Comparison of ENCODE assay signal across 14 mouse cellular contexts in genomic region chr11:85887801-85888450, GRCm38 (mm10). TPM values are rescaled to one million over a fixed set of nuclear protein-coding genes. Genes with fewer than 3 reads are reported as not detected.
DNase-seq lines count a peak whose midpoint lies in the region; ATAC-seq and TF ChIP-seq lines count a peak whose summit lies in the region.
"Had no signal": no experiment of that assay in that cellular context is flagged by ENCODE, and none has a peak within 500 bp of the region (broad histone marks: within the 10 kb centered on the region; RNA-seq: fewer than 3 reads in every experiment).

No protein-coding gene starts in this region.

- H3K9me3 ChIP-seq in forebrain, postnatal 0 days (ENCODE audit: low read length), result no peaks in the 10 kb centered on the region
- H3K9me3 ChIP-seq in forebrain, embryonic 15.5 days, result no peaks in the 10 kb centered on the region
- H3K9me3 ChIP-seq in liver, embryonic 11.5 days (ENCODE audit: control insufficient read depth, low read length), result no peaks in the 10 kb centered on the region
- H3K9me3 ChIP-seq in liver, postnatal 0 days (ENCODE audit: low read length), result no peaks in the 10 kb centered on the region
- H3K9me3 ChIP-seq in intestine, postnatal 0 days (ENCODE audit: control insufficient read depth), result no peaks in the 10 kb centered on the region

- ATAC-seq in forebrain, postnatal 0 days, result no peak
- ATAC-seq in forebrain, embryonic 15.5 days (replicated peaks), result no peak
- ATAC-seq in liver, embryonic 11.5 days (replicated peaks; ENCODE audit: low FRiP score), result no peak
- ATAC-seq in liver, postnatal 0 days, result no peak
- ATAC-seq in intestine, postnatal 0 days, result no peak
- no peak for ATAC-seq in activated CD4-positive, CD25-positive, alpha-beta regulatory T cell, adult 4 months

- H3K9ac ChIP-seq in forebrain, postnatal 0 days, result no peak overlapping the region
- no peak overlapping the region for H3K9ac ChIP-seq in forebrain, embryonic 15.5 days (replicated peaks)
- no peak overlapping the region for H3K9ac ChIP-seq in liver, embryonic 11.5 days (ENCODE audit: low read depth, low read length)
- H3K9ac ChIP-seq in liver, postnatal 0 days (replicated peaks), result no peak overlapping the region
- no peak overlapping the region for H3K9ac ChIP-seq in intestine, postnatal 0 days (ENCODE audit: low read depth, low read length)

- 2% methylated on average over 17 of the region's 17 CpGs for WGBS in forebrain, postnatal 0 days
- WGBS in forebrain, embryonic 15.5 days, result 2% methylated on average over 17 of the region's 17 CpGs
- 5% methylated on average over 17 of the region's 17 CpGs for WGBS in liver, embryonic 11.5 days
- 5% methylated on average over 17 of the region's 17 CpGs for WGBS in liver, postnatal 0 days (ENCODE audit: insufficient replicate concordance)
- WGBS in intestine, postnatal 0 days, result 12% methylated on average over 17 of the region's 17 CpGs

- H3K4me3 ChIP-seq in forebrain, postnatal 0 days (ENCODE audit: low read depth, low read length), result no peak overlapping the region
- no peak overlapping the region for H3K4me3 ChIP-seq in forebrain, embryonic 15.5 days
- peak overlapping the region; percentile 28 for H3K4me3 ChIP-seq in liver, embryonic 11.5 days (ENCODE audit: low read depth, low read length)
- no peak overlapping the region for H3K4me3 ChIP-seq in liver, postnatal 0 days (ENCODE audit: low read depth, low read length)
- peak overlapping the region; percentile 16; the same call in 1 of the 2 replicates for H3K4me3 ChIP-seq in intestine, postnatal 0 days (ENCODE audit: low read depth, low read length)
- H3K4me3 ChIP-seq: erythroblast, embryonic 14.5 days; gastrocnemius, adult 2 months; myocyte had no signal

- H3K4me2 ChIP-seq in forebrain, postnatal 0 days (ENCODE audit: low read depth), result no peak overlapping the region
- H3K4me2 ChIP-seq in forebrain, embryonic 15.5 days (replicated peaks), result no peak overlapping the region
- peak overlapping the region; percentile 43 for H3K4me2 ChIP-seq in liver, embryonic 11.5 days
- no peak overlapping the region for H3K4me2 ChIP-seq in liver, postnatal 0 days (ENCODE audit: low read depth, low read length)
- no peak overlapping the region; the same call in 1 of the 2 replicates for H3K4me2 ChIP-seq in intestine, postnatal 0 days (replicated peaks; ENCODE audit: low read depth)

- TF ChIP-seq EP300 in liver, postnatal 0 days (IDR thresholded peaks at IDR 0.05; ENCODE audit: low read depth), result no peak

- H3K27ac ChIP-seq in forebrain, postnatal 0 days (ENCODE audit: low read depth, low read length), result no peak overlapping the region
- H3K27ac ChIP-seq in forebrain, embryonic 15.5 days (replicated peaks), result no peak overlapping the region
- H3K27ac ChIP-seq in liver, embryonic 11.5 days (ENCODE audit: low read depth, low read length), result no peak overlapping the region
- no peak overlapping the region for H3K27ac ChIP-seq in liver, postnatal 0 days (ENCODE audit: low read depth)
- H3K27ac ChIP-seq in intestine, postnatal 0 days (ENCODE audit: low read depth, low read length), result no peak overlapping the region
- H3K27ac ChIP-seq: gastrocnemius, adult 2 months had no signal

- no peaks in the 10 kb centered on the region for H3K4me1 ChIP-seq in forebrain, postnatal 0 days (ENCODE audit: insufficient read depth)
- peaks cover 13% of the 10 kb centered on the region; the same call in 1 of the 2 replicates for H3K4me1 ChIP-seq in forebrain, embryonic 15.5 days
- H3K4me1 ChIP-seq in liver, embryonic 11.5 days (replicated peaks; ENCODE audit: control insufficient read depth, insufficient read depth, low read length), result peaks cover 13% of the 10 kb centered on the region
- H3K4me1 ChIP-seq in liver, postnatal 0 days (ENCODE audit: insufficient read depth), result no peaks in the 10 kb centered on the region
- no peaks in the 10 kb centered on the region for H3K4me1 ChIP-seq in intestine, postnatal 0 days (replicated peaks; ENCODE audit: control insufficient read depth, insufficient read depth, low read length)

- peaks cover 77% of the 10 kb centered on the region for H3K27me3 ChIP-seq in forebrain, postnatal 0 days (ENCODE audit: insufficient read depth, low read length)
- peaks cover 86% of the 10 kb centered on the region for H3K27me3 ChIP-seq in forebrain, embryonic 15.5 days
- H3K27me3 ChIP-seq in liver, embryonic 11.5 days (replicated peaks; ENCODE audit: control insufficient read depth, insufficient read depth, low read length), result peaks cover 97% of the 10 kb centered on the region
- peaks cover 87% of the 10 kb centered on the region for H3K27me3 ChIP-seq in liver, postnatal 0 days (ENCODE audit: insufficient read depth, low read length)
- H3K27me3 ChIP-seq in intestine, postnatal 0 days (replicated peaks; ENCODE audit: control insufficient read depth, insufficient read depth, low read length), result peaks cover 88% of the 10 kb centered on the region

- H3K36me3 ChIP-seq in forebrain, postnatal 0 days (ENCODE audit: insufficient read depth), result no peaks in the 10 kb centered on the region
- no peaks in the 10 kb centered on the region for H3K36me3 ChIP-seq in forebrain, embryonic 15.5 days
- no peaks in the 10 kb centered on the region for H3K36me3 ChIP-seq in liver, embryonic 11.5 days (ENCODE audit: control insufficient read depth, insufficient read depth, low read length)
- no peaks in the 10 kb centered on the region for H3K36me3 ChIP-seq in liver, postnatal 0 days (replicated peaks; ENCODE audit: insufficient read depth, low read length)
- no peaks in the 10 kb centered on the region for H3K36me3 ChIP-seq in intestine, postnatal 0 days (ENCODE audit: control insufficient read depth, insufficient read depth)

- peak; percentile 70 for DNase-seq in forebrain, postnatal 0 days
- DNase-seq in liver, embryonic 11.5 days (ENCODE audit: low spot score), result no peak
- DNase-seq in liver, postnatal 0 days, result no peak
- peak; percentile 40 for DNase-seq in brain, embryonic 14.5 days (ENCODE audit: low read depth)
- DNase-seq in urinary bladder, postnatal 36 days (ENCODE audit: low spot score in 2 of 2), result no peak
- DNase-seq: adrenal gland, adult 2 months; gastrocnemius, adult 2 months had no signal

- no peak for TF ChIP-seq CTCF in forebrain, postnatal 0 days (IDR thresholded peaks at IDR 0.05; ENCODE audit: low read depth)
- TF ChIP-seq CTCF in liver, postnatal 0 days (IDR thresholded peaks at IDR 0.05; ENCODE audit: low read depth), result no peak
- no peak for TF ChIP-seq CTCF in brain, embryonic 14.5 days (IDR thresholded peaks at IDR 0.05; ENCODE audit: borderline replicate concordance, extremely low read depth, insufficient read depth, insufficient read length)
- no peak for TF ChIP-seq CTCF in intestine, postnatal 0 days (IDR thresholded peaks at IDR 0.05; ENCODE audit: low read depth)

- TF ChIP-seq POLR2A in brain, embryonic 14.5 days (IDR thresholded peaks at IDR 0.05; ENCODE audit: borderline replicate concordance, extremely low read depth, insufficient read depth, insufficient read length, poor library complexity, severe bottlenecking), result no peak

RNA-seq across cellular contexts. Expression of gene Tbx4, which starts 1.7 kb away (rescaled TPM):
- total RNA-seq in forebrain, postnatal 0 days (2014; rRNA removed), result 0.15 and 0.33 TPM in 2 replicates
- polyA plus RNA-seq in forebrain, postnatal 0 days (2015; fragmentation: Nextera tagmentation; extraction: Ambion mirVana), result 0.19 TPM in 2 replicates
- 0.11 and 0.25 TPM in 2 replicates for polyA plus RNA-seq in forebrain, embryonic 15.5 days (2015; fragmentation: Nextera tagmentation; extraction: Ambion mirVana)
- polyA plus RNA-seq in liver, embryonic 11.5 days (2014; fragmentation: Nextera tagmentation; extraction: Ambion mirVana), result 0.79 and 0.86 TPM in 2 replicates
- not detected in 2 replicates for polyA plus RNA-seq in liver, postnatal 0 days (2015; fragmentation: Nextera tagmentation; extraction: Ambion mirVana)
- 0.33 and 0.42 TPM in 2 replicates for polyA plus RNA-seq in brain, embryonic 14.5 days (2012; rRNA removed)
- not detected in 2 replicates for polyA plus RNA-seq in intestine, postnatal 0 days (2015; fragmentation: Nextera tagmentation; extraction: Ambion mirVana)
- polyA plus RNA-seq in activated CD4-positive, CD25-positive, alpha-beta regulatory T cell, adult 4 months (2017; shearing (Covaris generic)), result not detected
- total RNA-seq: liver, adult 2 months had no signal
- polyA plus RNA-seq: erythroblast, embryonic 14.5 days had no signal

RNA-seq across cellular contexts. Expression of gene Gm11444, which starts 37.8 kb away (rescaled TPM):
- not detected in 2 replicates for total RNA-seq in forebrain, postnatal 0 days (2014; rRNA removed)
- not detected in 2 replicates for polyA plus RNA-seq in forebrain, postnatal 0 days (2015; fragmentation: Nextera tagmentation; extraction: Ambion mirVana)
- not detected in 2 replicates for polyA plus RNA-seq in forebrain, embryonic 15.5 days (2015; fragmentation: Nextera tagmentation; extraction: Ambion mirVana)
- polyA plus RNA-seq in liver, embryonic 11.5 days (2014; fragmentation: Nextera tagmentation; extraction: Ambion mirVana), result not detected in 2 replicates
- polyA plus RNA-seq in liver, postnatal 0 days (2015; fragmentation: Nextera tagmentation; extraction: Ambion mirVana), result not detected in 2 replicates
- polyA plus RNA-seq in brain, embryonic 14.5 days (2012; rRNA removed), result not detected in 2 replicates
- polyA plus RNA-seq in intestine, postnatal 0 days (2015; fragmentation: Nextera tagmentation; extraction: Ambion mirVana), result not detected in 2 replicates
- polyA plus RNA-seq in activated CD4-positive, CD25-positive, alpha-beta regulatory T cell, adult 4 months (2017; shearing (Covaris generic)), result 1 to 10 TPM in 1 of 2 experiments, not detected in 1; 1.0 TPM
- total RNA-seq: adrenal gland, adult 2 months; gastrocnemius, adult 2 months; layer of hippocampus, adult 8-10 months; liver, adult 2 months had no signal
- polyA plus RNA-seq: adrenal gland, adult 2 months; erythroblast, embryonic 14.5 days; liver, adult 2 months; myocyte had no signal

RNA-seq across cellular contexts. Expression of gene Tbx2, which starts 55.6 kb away (rescaled TPM):
- 1.9 and 5.1 TPM in 2 replicates for total RNA-seq in forebrain, postnatal 0 days (2014; rRNA removed)
- 0.42 and 0.44 TPM in 2 replicates for polyA plus RNA-seq in forebrain, postnatal 0 days (2015; fragmentation: Nextera tagmentation; extraction: Ambion mirVana)
- 0.76 and 0.86 TPM in 2 replicates for polyA plus RNA-seq in forebrain, embryonic 15.5 days (2015; fragmentation: Nextera tagmentation; extraction: Ambion mirVana)
- polyA plus RNA-seq in liver, embryonic 11.5 days (2014; fragmentation: Nextera tagmentation; extraction: Ambion mirVana), result 2.7 and 3.2 TPM in 2 replicates
- polyA plus RNA-seq in liver, postnatal 0 days (2015; fragmentation: Nextera tagmentation; extraction: Ambion mirVana), result 0.66 and 0.75 TPM in 2 replicates
- 5.9 and 8.9 TPM in 2 replicates for polyA plus RNA-seq in brain, embryonic 14.5 days (2012; rRNA removed)
- polyA plus RNA-seq in intestine, postnatal 0 days (2015; fragmentation: Nextera tagmentation; extraction: Ambion mirVana), result 3.0 and 3.3 TPM in 2 replicates
- under 1 TPM in 1 of 2 experiments, not detected in 1; 0.13 TPM for polyA plus RNA-seq in activated CD4-positive, CD25-positive, alpha-beta regulatory T cell, adult 4 months (2017; shearing (Covaris generic))

Comparison
In these comparisons a context has a peak if more than half of its experiments do, and no peak if none do; other contexts are left out.
1. H3K4me3 ChIP-seq: peak in liver, embryonic 11.5 days (single experiment) and intestine, postnatal 0 days (single experiment); none in forebrain, postnatal 0 days (single experiment), forebrain, embryonic 15.5 days (single experiment) and liver, postnatal 0 days (single experiment).
2. DNase-seq: peak in forebrain, postnatal 0 days (single experiment) and brain, embryonic 14.5 days (single experiment); none in liver, embryonic 11.5 days (single experiment), liver, postnatal 0 days (single experiment) and urinary bladder, postnatal 36 days (0 of 2).